Mouse (Mus musculus) stomach, embryonic 16.5 days (tissue): ENCODE results near the gene Snx7. TPM values are rescaled to one million over a fixed set of nuclear protein-coding genes. Genes with fewer than 3 reads are reported as not detected.

ENCODE experiments used
- ATAC-seq: fragments of 200-750 bp; cut with Nextera tagmentation; 2 replicates; pipeline ENCODE4 v1.8.0; 2017; ENCODE audit warnings: moderate number of reproducible peaks, moderate TSS enrichment; ENCODE audit not compliant: insufficient read depth, low FRiP score
- H3K27ac ChIP-seq: fragments of 300-500 bp; sonication (generic); 2 replicates; pipeline ENCODE4 v1.5.1; 2014; ENCODE audit warnings: low read length
- H3K27me3 ChIP-seq: fragments of 300-500 bp; sonication (generic); 2 replicates; pipeline ENCODE4 v1.6.1; 2014; ENCODE audit warnings: low read length, control low read depth, mixed read lengths; ENCODE audit not compliant: control insufficient read depth, insufficient read depth
- H3K36me3 ChIP-seq: fragments of 300-500 bp; sonication (generic); 2 replicates; pipeline ENCODE4 v1.6.1; 2014; ENCODE audit warnings: low read length; ENCODE audit not compliant: control insufficient read depth, insufficient read depth
- H3K4me1 ChIP-seq: fragments of 300-500 bp; sonication (generic); 2 replicates; pipeline ENCODE4 v1.6.1; 2014; ENCODE audit warnings: low read length, control low read depth, mixed read lengths; ENCODE audit not compliant: control insufficient read depth, insufficient read depth
- H3K4me2 ChIP-seq: fragments of 300-500 bp; sonication (generic); 2 replicates; pipeline ENCODE4 v1.6.1; 2014; ENCODE audit warnings: low read depth, low read length, mixed read lengths
- H3K4me3 ChIP-seq: fragments of 300-500 bp; sonication (generic); replicated peaks from 2 replicates; pipeline ENCODE4 v1.5.1; 2014; ENCODE audit warnings: mild to moderate bottlenecking, low read length
- H3K9ac ChIP-seq: fragments of 300-500 bp; sonication (generic); 2 replicates; pipeline ENCODE4 v1.6.1; 2014; ENCODE audit warnings: low read length
- H3K9me3 ChIP-seq: fragments of 300-500 bp; sonication (generic); replicated peaks from 2 replicates; pipeline ENCODE4 v1.6.1; 2016; ENCODE audit warnings: low read length, control low read depth; ENCODE audit not compliant: control insufficient read depth
- WGBS: fragments of 180-500 bp; shearing (Covaris S2); extraction: QIAGEN DNeasy Blood & Tissue Kit; methylation state at CpG from one replicate; pipeline ENCODE4 v1.1.7; 2014; 5-methylcytosine and 5-hydroxymethylcytosine counted together
- polyA plus RNA-seq: library from polyadenylated mRNA; unstranded; fragments of >200 nt; fragmentation: Nextera tagmentation; extraction: Ambion mirVana; gene quantifications from 2 replicates; pipeline ENCODE4 v1.2.1, GENCODE M21; 2015

Gene Snx7
- 33.0 and 37.3 TPM in 2 replicates for polyA plus RNA-seq

GRCm38 (mm10) chr3:117868637-117869323 lies at the start of gene Snx7:
TSS of gene Snx7 (minus strand) at chr3:117868936.
- under 1% methylated on average over 53 of the region's 53 CpGs for WGBS
- peak; percentile 99 for ATAC-seq

GRCm38 (mm10) chr3:117915420-117915819 lies 46.7 kb upstream of the Snx7 start:
- H3K4me1 ChIP-seq = no peaks in the 10 kb centered on the region
- no peaks in the 10 kb centered on the region for H3K27me3 ChIP-seq
- H3K4me2 ChIP-seq = no peak overlapping the region
- H3K9me3 ChIP-seq = no peaks in the 10 kb centered on the region
- WGBS = 52% methylated on average over 3 of the region's 3 CpGs
- H3K9ac ChIP-seq = no peak overlapping the region
- no peak for ATAC-seq
- H3K27ac ChIP-seq = no peak overlapping the region
- H3K4me3 ChIP-seq = no peak overlapping the region
- H3K36me3 ChIP-seq = no peaks in the 10 kb centered on the region

More at GRCm38 (mm10) chr3:117868637-117869323, at the start of gene Snx7:
- peak within 1 kb of the TSS; percentile 89 for H3K9ac ChIP-seq
- no peaks in the 10 kb centered on the region for H3K36me3 ChIP-seq
- no peaks in the 10 kb centered on the region for H3K27me3 ChIP-seq
- peaks cover 10% of the 10 kb centered on the region; the same call in 1 of the 2 replicates for H3K4me1 ChIP-seq
- peak within 1 kb of the TSS; percentile 90 for H3K27ac ChIP-seq
- no peaks in the 10 kb centered on the region for H3K9me3 ChIP-seq
- H3K4me2 ChIP-seq = peak within 1 kb of the TSS; percentile 70
- H3K4me3 ChIP-seq = peak within 1 kb of the TSS; percentile 78

DNA sequence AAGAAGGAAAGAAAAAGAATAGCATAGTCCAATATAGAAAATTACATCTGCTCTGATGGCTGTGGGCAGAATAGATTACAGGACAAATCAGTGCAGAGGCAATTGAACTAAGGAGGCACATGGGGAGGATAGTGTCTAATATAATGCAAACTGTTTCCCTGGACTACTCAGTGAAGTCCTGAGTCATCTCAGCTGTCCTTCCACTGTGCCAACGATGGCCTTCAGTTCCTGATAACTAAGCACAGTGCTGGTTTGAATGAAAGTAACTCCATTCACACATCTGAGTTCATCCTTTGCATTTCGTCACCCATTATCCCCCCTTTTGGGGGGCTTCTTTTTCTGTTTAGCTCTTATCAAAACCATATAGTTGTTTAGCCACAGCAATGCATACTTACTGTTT lies 25.0 kb upstream of the Snx7 start:
- Histone ChIP-seq H3K9ac (no peak overlapping the region), H3K4me2 (no peak overlapping the region), H3K9me3 (no peaks in the 10 kb centered on the region), H3K4me1 (no peaks in the 10 kb centered on the region), H3K27ac (no peak overlapping the region), H3K36me3 (no peaks in the 10 kb centered on the region), H3K4me3 (no peak overlapping the region), H3K27me3 (no peaks in the 10 kb centered on the region)
- WGBS = 65% methylated on average over 2 of the region's 2 CpGs
- ATAC-seq = no peak

- H3K9me3 ChIP-seq = no peaks in the 10 kb centered on the region
- no peak for ATAC-seq
- H3K4me3 ChIP-seq = no peak overlapping the region
- 72% methylated on average over 3 of the region's 3 CpGs for WGBS
- H3K36me3 ChIP-seq = no peaks in the 10 kb centered on the region
- H3K4me2 ChIP-seq = no peak overlapping the region
- no peaks in the 10 kb centered on the region for H3K27me3 ChIP-seq
- no peaks in the 10 kb centered on the region for H3K4me1 ChIP-seq
- H3K27ac ChIP-seq = no peak overlapping the region
- no peak overlapping the region for H3K9ac ChIP-seq
Measured at GRCm38 (mm10) chr3:117875450-117875849, 6.7 kb upstream of the Snx7 start.

GRCm38 (mm10) chr3:117873209-117873863 lies 4.6 kb upstream of the Snx7 start:
- Histone ChIP-seq H3K27ac (no peak overlapping the region), H3K4me2 (no peak overlapping the region), H3K9ac (no peak overlapping the region), H3K4me1 (no peaks in the 10 kb centered on the region), H3K9me3 (no peaks in the 10 kb centered on the region), H3K4me3 (no peak overlapping the region), H3K36me3 (no peaks in the 10 kb centered on the region), H3K27me3 (no peaks in the 10 kb centered on the region)
- 67% methylated on average over 5 of the region's 5 CpGs for WGBS
- ATAC-seq = no peak

DNA sequence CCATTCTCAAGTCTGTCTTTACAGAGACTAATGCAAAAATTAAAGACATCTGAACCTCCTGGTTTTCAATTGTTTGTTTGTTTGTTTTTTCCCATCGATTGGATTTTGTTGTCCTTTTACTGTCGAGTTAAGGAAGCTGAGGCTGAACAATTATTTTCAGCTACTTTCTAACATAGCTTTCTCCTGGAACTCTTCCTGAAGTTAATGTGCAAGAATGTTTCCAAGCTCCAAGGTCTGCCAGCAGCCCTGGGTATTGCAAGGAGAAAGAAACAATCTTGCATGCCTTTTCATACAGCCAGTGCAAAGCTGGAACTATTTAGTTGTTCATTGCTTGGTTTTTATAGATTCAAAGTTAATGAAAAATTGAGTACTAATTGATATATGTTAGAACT lies 584 bp upstream of the Snx7 start:
- Histone ChIP-seq H3K36me3 (no peaks in the 10 kb centered on the region), H3K9ac (peak overlapping the region; percentile 89), H3K9me3 (no peaks in the 10 kb centered on the region), H3K27ac (peak overlapping the region; percentile 90), H3K27me3 (no peaks in the 10 kb centered on the region), H3K4me3 (peak overlapping the region; percentile 78), H3K4me1 (peaks cover 10% of the 10 kb centered on the region; the same call in 1 of the 2 replicates), H3K4me2 (peak overlapping the region; percentile 70)
- WGBS = 8% methylated on average over 2 of the region's 2 CpGs
- ATAC-seq = no peak

DNA sequence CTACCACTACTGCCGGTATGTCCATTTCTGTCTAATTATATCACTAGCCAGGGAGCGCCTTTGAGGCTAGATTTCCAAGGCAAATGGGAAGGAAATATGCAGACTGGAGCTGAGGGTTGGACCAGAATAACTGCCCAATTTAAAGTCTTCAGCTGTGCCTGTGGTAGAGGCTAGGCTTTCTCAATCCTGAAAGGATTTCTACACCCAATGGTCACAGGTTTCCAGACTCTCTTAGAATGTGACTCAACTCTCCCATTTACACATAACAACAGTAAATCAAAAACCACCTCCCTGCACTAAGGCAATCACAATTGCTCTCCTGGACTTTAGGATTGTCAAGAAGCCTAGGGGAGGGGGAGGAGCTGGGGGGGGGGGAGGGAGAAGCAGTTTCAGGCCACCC lies 645 bp downstream of the Snx7 start:
- H3K9me3 ChIP-seq = no peaks in the 10 kb centered on the region
- no peaks in the 10 kb centered on the region for H3K27me3 ChIP-seq
- H3K36me3 ChIP-seq = no peaks in the 10 kb centered on the region
- H3K4me1 ChIP-seq = peaks cover 10% of the 10 kb centered on the region; the same call in 1 of the 2 replicates
- H3K4me3 ChIP-seq = peak overlapping the region; percentile 78
- no peak; the same call in 1 of the 2 replicates for ATAC-seq
- H3K4me2 ChIP-seq = peak overlapping the region; percentile 70
- peak overlapping the region; percentile 77 for H3K27ac ChIP-seq
- 69% methylated on average over 2 of the region's 2 CpGs for WGBS
- peak overlapping the region; percentile 89 for H3K9ac ChIP-seq

GRCm38 (mm10) chr3:117866696-117867407 lies 1.9 kb downstream of the Snx7 start:
- no peak for ATAC-seq
- 65% methylated on average over 12 of the region's 12 CpGs for WGBS
- Histone ChIP-seq H3K4me3 (peak overlapping the region; percentile 6), H3K36me3 (no peaks in the 10 kb centered on the region), H3K27me3 (no peaks in the 10 kb centered on the region), H3K27ac (no peak overlapping the region; the same call in 1 of the 2 replicates), H3K4me1 (peaks cover 10% of the 10 kb centered on the region; the same call in 1 of the 2 replicates), H3K9ac (no peak overlapping the region), H3K4me2 (peak overlapping the region; percentile 27), H3K9me3 (no peaks in the 10 kb centered on the region)

- ATAC-seq = no peak
- H3K27ac ChIP-seq = no peak overlapping the region
- H3K4me2 ChIP-seq = no peak overlapping the region
- no peaks in the 10 kb centered on the region for H3K36me3 ChIP-seq
- peaks cover 10% of the 10 kb centered on the region; the same call in 1 of the 2 replicates for H3K4me1 ChIP-seq
- no peak overlapping the region for H3K9ac ChIP-seq
- H3K27me3 ChIP-seq = no peaks in the 10 kb centered on the region
- no peaks in the 10 kb centered on the region for H3K9me3 ChIP-seq
- no peak overlapping the region for H3K4me3 ChIP-seq
Measured at GRCm38 (mm10) chr3:117865621-117866020, 3.1 kb downstream of the Snx7 start.
